Mouse (Mus musculus) 3T3-L1 (cell line): ENCODE measurements around the gene Adamtsl1.
A peak's percentile ranks its signal among the peaks of the same experiment; 100 is the strongest.

Experiments used
- DNase-seq: peaks from one replicate; pipeline ENCODE4 v3.0.0-alpha.2; 2015; ENCODE audit warnings: low read depth, low spot score

Adamtsl1 gene

DNA sequence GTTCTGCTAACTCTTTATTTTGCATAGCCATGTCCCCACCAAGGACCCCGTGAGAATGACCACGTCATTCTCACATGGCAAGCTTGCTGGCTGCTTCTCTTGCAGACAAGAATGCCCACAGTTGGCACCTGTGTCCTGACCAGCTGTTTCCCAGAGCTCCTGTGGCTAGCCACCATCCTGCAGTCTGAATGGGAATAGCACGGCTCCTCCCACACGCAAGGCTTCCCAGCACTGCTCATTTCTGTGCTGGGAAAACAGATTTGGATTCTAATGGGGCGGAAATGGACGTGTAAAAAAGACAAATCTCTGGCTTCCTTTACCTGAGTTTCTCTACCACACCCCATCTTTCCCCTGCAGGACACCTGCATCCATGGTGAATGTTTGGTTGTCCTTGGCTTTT, 531.9 kb downstream of the Adamtsl1 start:
- DNase-seq: no peak

DNA sequence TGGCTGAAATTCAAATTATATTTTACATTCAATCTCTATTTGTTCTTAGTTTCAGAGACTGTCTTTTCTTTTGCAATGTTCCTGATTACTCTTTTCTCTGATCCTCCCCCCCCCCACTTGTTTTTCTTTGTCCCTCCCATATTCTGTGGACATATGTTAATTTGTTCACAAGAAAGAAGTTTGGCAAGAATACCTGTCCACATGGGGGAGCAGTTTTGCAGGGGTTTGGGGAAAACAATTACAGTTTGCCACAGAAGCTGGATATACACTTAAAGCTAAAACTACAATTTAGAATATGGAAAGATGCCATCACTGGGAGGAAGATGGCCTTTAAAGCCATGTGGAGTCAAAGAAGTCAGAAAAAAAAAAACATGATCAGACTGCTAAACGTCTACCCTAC, 532.9 kb downstream of the Adamtsl1 start:
- no peak for DNase-seq

DNA sequence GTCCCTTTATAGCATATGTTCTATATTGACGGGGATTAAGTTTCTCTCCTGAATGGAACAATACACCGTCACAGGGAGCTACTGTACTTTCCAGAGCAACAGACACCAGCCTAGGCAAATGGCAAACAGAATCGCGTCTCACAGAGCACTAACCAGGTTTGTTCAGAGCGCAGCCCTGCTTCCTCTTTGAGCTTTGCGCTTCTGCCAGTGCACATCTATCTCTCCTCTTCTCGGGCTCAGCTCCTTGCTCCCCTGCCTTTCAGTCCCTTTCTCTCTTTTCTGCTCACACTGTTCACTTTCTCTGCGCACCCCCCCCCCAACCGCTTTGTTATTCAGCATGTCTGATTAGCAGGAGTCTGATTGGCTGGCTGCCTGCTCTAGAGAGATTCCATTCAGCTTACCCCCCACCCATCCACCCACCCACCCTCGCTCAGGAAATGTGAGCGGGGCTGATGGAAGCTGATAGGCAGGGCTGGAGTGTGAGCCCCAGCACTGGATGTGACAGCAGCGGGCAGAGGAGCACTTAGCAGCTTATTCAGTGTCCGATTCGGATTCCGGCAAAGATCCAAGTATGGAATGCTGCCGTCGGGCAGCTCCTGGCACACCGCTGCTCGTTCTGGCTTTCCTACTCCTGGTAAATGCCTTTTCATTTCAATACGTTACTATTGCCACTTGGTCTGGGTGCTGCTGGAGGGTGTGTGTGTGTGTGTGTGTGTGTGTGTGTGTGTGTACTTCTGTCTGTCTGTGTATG, 539.7 kb downstream of the Adamtsl1 start:
- DNase-seq: no peak

DNA sequence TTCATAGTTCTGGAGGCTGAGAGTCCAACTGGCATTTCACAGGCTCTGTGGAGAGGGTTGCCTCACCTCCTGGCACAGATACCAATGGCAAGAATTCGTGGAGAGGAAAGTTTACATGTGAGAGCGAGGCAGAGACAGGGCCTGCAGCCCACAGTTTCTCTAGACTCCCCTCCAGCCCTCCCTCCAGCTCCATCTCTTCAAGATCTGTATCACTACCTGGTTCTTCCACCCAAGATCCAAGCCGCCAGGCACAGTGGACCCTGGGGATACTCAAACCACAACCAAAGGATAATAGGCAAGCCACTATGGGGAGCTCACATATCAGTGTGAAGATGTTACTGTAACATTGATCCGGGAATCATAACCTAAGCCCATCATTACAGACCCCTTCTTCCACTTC, 546.6 kb downstream of the Adamtsl1 start:
- no peak for DNase-seq

DNA sequence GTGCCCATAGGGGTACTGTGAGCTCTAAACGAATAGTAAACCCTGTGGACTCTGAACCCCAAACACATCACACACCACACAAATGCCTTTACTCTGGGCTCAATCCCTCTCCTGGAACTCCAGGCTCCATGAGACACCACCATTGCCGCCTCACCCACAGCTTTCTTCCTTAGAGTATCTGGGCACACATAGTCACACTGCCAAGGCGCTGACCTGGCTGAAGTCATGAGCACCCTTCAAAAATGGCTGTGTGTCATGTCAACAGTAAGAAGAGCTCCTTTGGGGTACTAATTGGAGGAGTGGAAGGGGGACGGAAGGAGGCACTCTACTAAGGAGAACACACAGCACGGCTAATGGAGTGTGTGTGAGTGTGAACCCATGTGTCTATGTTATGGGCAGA, 554.4 kb downstream of the Adamtsl1 start:
- DNase-seq: no peak

DNA sequence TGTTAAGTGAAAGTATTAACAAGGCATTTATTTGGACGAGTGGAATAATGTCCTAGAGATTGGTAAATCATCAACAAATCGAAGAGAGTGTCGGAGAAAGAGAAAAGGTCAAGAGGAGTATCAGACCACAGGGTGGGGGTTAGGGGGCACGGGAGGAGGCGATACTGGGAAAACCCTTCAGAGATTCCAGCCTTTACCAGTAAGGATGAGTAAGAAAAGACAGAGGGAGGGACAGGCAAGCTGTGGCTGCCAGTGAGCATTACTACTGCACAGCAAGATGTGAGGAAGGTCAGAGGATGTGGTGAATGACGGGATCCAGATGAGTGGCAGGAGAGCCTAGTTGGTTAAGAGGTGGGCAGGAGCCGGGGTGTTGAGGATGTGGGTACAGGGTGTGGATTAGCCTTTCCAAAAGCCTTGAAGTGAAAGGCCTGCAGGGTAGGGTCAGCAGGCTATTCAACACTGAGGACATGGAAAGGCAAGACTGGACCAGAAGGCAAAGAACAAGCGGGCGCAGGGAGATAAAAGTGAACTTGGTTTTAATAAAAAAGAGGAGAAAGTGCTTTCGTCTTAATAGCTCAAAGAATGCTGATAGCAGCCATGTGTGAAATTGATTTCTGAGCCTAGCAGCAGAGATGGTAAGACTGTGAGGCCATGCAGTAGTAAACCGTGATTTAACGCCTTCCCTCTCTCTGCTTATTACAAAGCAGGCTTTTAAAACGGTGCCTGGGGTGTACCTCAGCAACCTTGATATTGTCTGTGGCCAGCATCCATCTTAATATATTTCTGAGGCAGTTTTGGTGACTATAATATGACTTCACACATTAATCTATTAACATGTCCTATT, 555.1 kb downstream of the Adamtsl1 start:
- DNase-seq: peak; percentile 17

DNA sequence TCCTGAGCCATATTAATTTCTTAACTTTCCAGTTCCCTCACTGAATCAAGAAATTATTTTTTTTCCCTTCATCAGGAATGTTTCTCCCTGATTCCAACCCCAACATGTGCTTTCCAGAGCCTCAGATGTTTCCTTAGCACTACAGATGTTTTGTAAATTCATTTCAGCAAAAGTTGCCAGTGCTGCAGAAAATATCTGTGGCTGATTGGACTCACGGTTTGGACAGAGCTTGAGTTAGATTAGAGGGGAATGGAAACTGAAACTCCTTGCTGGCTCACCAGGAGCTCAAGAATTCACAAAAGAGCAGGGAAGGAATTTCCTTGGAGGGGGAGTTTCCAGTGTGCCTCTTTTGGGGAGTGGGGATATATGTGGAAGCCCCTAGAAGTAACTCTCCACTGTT, 560.9 kb downstream of the Adamtsl1 start:
- no peak for DNase-seq

DNA sequence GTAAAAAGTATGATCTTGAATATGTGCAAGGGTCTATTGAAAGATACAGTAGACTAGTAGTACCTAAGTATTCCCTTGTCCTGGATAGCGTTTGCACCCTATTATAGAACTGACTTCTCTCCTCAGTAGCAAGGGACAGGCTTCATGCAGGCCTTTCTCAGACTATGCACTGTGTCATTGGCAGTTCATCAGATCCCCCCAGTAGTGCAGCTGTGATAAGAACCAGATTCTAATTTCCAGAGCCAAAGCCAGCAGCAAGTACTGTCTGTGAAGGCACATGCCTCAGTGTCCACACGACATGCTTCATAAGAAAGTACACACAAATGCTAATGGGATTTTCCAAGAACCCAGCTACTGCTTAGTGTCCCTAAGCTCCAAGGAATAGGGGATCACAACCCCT, 563.4 kb downstream of the Adamtsl1 start:
- DNase-seq: no peak

DNA sequence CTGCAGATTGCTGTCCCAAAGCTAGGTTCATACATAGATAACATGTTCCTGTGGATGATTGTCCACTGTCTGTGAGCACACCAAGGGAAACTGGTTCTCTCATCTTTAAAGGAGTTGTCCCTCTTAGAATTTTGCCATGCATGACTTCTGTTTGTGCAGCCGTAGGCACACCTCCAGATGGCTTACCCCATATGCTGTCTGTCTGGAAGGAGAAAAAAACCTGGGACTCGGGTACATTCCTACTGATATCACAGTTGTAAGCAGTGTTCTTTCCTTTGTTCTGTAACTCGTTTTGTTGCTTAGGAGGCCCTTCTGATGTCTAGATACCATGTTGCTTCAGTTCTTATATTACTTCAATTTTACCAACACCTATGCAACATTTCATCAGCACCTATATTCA, 563.9 kb downstream of the Adamtsl1 start:
- no peak for DNase-seq

DNA sequence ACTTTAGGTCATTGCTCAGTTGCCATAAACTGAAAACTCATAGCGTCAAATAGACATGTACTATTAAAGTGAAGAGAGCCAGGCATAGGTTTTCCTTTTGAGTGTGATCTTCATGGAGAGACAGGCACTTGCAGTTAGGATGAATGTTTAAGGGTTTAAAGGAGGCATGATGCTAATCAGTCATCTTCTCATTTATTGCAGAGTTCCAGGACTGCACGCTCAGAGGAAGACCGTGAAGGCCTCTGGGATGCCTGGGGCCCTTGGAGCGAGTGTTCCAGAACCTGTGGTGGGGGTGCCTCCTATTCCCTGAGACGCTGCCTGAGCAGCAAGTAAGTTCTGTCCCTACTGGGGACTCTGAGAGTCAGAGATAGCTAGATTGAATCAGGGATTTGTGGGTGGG, 573.5 kb downstream of the Adamtsl1 start:
- DNase-seq: no peak

DNA sequence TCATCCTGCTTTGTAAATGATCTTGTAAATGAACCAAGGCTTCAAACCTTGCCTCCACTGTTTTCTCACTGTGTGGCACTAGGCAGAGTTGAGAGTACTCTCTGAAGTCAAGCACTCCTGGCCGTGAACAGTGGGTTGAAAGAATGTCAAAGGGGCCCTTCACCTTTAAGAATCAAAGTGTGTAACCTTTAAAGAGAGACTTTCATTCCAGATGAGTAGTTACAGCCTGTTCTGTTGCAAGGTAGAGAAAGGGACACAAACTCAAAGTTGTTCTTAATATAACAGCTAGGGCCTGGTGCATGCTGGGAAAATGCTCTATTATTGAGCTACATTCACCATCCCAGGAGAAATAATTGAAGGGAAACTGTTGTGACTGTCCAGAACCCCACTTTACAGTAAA, 589.2 kb downstream of the Adamtsl1 start:
- no peak for DNase-seq

DNA sequence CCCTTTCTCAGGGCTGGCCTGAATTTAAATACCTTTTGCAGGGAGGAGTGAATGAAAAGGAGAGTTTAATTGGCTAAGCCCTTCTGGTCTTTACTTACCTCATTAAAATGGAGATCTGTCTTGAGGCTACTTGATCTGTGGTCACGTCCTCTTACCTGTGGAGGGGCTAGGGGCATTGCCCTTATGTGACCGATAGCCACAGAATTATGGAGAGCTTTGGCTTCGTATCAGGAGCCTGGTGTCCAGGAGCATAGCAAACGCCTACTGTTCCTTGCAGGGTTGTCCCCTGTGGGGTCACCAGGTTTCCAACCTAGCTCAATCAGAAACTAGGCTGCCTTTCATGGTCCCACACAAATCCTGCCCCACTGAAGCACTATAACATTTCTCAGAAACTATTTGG, 594.4 kb downstream of the Adamtsl1 start:
- DNase-seq: no peak

DNA sequence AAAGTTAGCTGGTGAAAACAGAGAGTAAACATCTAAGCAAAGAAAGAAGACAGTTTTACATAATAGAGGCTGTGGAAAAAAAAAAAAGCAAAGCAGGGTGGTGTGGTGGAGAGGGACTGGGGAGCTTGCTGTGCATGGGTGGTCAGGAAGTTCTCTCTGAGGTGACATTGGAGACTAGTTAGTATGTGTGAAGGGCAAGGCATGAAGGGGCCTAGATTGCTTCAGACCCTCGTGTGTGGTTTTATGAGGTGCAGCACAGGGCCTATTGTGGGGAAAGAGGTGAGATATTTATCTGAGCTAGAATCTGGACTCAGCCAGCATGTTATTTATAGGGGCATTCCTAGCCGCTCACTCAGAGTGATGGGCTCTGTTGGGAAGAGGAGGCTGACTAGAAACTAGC, 605.1 kb downstream of the Adamtsl1 start:
- no peak for DNase-seq

DNA sequence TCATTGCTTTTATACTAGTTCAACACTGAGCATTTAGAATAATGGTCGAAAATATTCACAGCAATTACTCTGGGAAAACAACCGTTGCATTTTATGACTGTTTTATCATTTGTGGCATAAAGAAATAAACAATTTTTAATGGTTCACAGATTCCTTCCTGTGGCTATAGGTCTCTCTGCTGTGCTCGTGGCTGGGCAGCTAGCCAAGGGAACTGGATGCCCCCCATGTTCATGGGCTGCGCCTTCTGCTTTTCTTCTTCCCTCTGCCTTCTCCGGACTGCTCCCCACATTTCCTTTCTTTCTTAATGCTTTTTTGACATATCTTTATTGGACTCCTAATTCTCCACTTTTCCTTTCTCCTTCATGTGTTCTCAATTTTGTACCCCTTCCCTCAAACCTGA, 608.5 kb downstream of the Adamtsl1 start:
- DNase-seq: no peak

DNA sequence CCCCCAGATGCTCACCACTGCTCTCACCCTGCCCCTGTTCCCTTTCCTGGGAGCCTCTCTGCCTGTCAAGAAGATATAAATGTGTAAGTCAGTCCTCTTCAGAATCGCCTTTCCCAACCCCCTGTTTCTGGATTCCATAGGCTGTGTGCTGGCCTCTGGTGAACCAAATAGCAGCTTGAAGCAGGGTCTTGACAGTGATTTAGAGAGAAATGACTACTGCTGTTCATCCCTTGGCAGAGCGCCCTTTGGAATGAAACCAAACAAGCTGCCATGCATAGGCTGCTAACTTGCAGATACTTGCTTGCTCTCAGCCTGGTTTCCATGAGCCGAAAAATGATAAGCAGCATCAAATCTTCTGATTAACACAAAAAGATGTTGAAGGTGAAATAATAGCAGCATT, 610.4 kb downstream of the Adamtsl1 start:
- peak; percentile 35 for DNase-seq

DNA sequence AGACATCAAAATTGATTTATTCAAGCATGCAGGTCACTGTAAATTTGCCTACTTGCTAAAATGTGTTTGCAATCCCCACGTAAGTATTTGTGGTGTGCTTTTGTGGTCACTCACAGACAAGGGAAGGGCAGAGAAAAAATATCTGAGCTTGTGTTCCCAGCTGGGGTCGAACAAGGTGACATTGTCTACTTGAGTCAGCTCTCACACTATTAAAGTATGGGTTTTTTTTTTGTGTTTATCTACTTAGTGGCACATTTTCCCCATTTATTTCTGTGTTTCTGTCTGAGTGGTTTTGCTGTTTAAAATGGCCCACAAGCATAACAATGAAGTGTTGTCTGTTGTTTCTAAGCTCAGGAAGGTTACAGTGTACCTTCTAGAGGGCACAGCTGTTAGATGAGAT, 612.7 kb downstream of the Adamtsl1 start:
- peak; percentile 26 for DNase-seq

DNA sequence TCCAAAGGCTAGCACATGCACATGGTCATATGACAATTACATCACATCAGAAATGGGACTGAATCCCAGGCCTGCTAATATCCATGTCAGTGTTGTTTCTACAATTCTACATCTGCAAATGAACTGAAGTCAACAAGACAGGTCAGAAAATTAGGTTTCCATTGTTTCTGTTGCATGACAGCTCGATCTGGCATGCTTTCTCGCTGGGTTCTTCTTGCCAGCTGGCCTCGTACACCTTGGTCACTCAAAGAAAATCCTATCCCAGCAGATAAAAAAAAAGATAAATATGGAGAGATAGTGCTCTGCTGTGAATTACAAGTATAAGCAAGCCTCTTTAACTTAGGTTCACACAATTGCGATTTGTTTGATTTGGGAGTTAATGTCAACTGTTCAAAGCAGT, 644.6 kb downstream of the Adamtsl1 start:
- no peak for DNase-seq

DNA sequence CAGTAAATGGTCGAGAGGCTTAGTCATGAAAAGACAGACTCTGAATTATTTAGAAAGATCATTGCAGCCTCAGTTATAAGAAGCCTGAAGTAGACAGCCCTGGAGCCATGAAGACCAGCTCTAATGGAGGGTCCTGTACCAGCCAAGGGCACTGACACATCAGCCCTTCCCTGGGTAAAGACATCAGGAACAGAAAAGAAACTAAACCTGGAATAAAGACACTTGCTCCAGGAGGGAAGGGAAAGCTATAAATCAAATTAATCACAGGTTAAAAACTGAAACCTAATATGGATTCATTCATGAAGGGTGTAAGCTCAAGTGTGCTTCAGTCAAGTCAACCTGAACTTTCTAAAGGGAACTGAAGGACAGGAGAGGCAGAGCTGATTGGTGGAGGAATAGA, 645.4 kb downstream of the Adamtsl1 start:
- DNase-seq: no peak

DNA sequence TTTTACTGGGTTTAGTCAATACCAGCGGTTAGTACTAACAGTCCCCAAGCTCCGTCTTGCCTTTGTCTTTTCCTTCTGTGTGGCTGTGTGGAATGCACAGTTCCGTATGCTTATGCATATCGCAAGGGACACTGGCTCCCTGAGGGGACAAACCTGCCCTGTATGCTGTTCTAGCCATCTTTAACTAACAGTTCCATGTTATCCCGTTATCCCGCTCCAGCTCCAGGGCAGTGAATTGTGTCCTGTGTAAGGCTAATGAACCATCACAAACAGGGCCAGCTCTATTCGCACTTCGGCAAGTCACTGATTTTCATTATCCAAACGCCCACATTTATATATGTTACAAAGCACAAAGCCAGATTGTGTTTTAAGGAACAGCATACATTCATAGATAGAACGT, 656.8 kb downstream of the Adamtsl1 start:
- no peak for DNase-seq

DNA sequence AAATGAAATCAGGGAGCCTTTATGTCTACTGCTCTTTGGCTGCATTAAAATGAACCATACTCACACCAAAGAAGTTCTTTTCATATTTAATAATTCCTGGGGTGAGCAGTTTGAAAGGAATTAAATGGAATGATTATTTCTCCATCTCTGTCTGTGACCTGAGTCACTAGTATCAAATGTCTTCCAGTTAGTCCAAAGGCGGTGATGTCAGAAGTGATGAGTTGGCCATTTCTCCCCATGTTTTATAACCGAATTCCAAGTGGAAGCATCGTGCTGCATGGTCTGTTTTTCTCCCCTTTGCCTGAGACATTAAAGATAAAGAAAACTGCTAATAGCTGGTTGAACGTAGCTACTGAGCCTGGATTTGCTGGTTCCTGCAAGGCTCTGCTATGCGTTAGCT, 657.5 kb downstream of the Adamtsl1 start:
- peak; percentile 31 for DNase-seq

DNA sequence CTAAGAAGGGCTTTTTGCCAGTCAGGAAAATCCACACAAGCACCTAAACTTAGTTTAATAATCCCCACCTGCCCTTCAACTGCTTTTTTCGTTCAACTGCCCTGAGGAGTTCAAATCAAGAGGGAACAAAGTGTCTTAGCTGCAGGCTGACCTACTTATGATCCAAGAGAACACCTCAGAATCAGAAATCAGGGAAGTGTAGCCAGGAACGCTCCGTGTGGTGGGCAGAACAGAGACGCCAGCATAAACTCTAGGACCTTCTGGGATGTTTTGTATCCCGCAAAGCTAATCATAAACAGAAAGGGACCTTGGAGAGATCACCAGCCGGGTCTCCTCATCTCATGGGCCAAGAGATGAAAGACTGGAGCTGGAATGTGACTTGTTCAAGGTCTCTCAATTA, 663.5 kb downstream of the Adamtsl1 start:
- no peak for DNase-seq

DNA sequence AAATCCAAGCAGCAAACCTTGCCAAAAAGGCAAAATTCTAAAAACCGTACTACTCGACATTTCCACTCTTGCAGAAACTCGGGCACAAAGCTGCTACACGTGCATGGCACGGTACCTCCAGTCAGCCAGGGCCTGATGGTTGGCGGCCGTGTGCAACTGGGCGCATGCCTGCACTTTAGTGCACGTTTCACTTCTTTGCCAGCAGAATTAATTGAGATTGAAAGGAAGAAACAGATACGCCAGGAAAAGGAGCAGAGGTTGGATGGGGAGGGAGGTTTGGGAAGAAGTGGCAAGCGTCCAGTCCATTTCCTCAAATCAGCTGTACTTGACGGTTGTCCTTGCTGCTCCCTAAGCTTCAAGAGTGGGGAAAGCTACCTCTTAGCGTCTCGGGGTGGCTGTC, 664.1 kb downstream of the Adamtsl1 start:
- DNase-seq: no peak

DNA sequence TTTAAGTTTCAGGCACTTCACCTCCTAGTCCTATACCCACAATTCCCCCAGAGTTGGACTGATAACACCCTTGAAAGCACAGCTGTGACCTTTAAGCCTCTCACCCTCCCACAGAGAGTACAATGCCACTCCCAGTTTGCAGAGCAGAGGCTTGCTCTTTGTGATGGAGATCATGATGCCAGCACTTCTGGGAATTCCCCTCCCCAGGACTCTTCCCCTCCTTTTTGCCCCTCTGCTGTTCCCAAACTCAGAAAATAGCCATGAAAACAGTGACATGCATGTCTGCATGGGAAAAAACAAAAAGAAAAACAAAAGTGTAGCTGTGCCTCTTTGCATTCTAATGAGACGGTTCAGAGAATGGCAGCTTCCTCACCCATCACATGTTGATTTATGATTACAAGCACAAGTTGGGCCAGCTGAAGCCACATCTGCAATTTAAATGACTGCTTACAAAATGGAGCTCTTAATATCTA, 669.8 kb downstream of the Adamtsl1 start:
- DNase-seq: no peak
